Mouse (Mus musculus) neural tube, embryonic 12.5 days (tissue): ENCODE data around the gene Slco3a1. TPM values are rescaled to one million over a fixed set of nuclear protein-coding genes. Genes with fewer than 3 reads are reported as not detected.

Experiments
- ATAC-seq: fragments of 200-750 bp; cut with Nextera tagmentation; 2 replicates; pipeline ENCODE4 v1.8.0; 2017; ENCODE audit warnings: low read depth, mild to moderate bottlenecking, moderate TSS enrichment, moderate library complexity; ENCODE audit not compliant: low FRiP score
- H3K27ac ChIP-seq: fragments of 300-500 bp; sonication (generic); 2 replicates; pipeline ENCODE4 v1.5.1; 2016
- H3K27me3 ChIP-seq: fragments of 300-500 bp; sonication (generic); replicated peaks from 2 replicates; pipeline ENCODE4 v1.6.1; 2016; ENCODE audit warnings: mild to moderate bottlenecking
- H3K36me3 ChIP-seq: fragments of 300-500 bp; sonication (generic); 2 replicates; pipeline ENCODE4 v1.6.1; 2016; ENCODE audit warnings: mild to moderate bottlenecking
- H3K4me1 ChIP-seq: fragments of 300-500 bp; sonication (generic); 2 replicates; pipeline ENCODE4 v1.6.1; 2016
- H3K4me2 ChIP-seq: fragments of 300-500 bp; sonication (generic); replicated peaks from 2 replicates; pipeline ENCODE4 v1.6.1; 2016; ENCODE audit warnings: mild to moderate bottlenecking
- H3K4me3 ChIP-seq: fragments of 300-500 bp; sonication (generic); 2 replicates; pipeline ENCODE4 v1.5.1; 2016
- H3K9ac ChIP-seq: fragments of 300-500 bp; sonication (generic); 2 replicates; pipeline ENCODE4 v1.6.1; 2016; ENCODE audit warnings: mild to moderate bottlenecking
- H3K9me3 ChIP-seq: fragments of 300-500 bp; sonication (generic); 2 replicates; pipeline ENCODE4 v1.6.1; 2016; ENCODE audit warnings: mild to moderate bottlenecking
- WGBS: fragments of 180-500 bp; shearing (Covaris S2); methylation state at CpG from one replicate; pipeline ENCODE4 v1.1.7; 2016; 5-methylcytosine and 5-hydroxymethylcytosine counted together
- polyA plus RNA-seq: library from polyadenylated mRNA; unstranded; fragments of >200 nt; fragmentation: Nextera tagmentation; extraction: Ambion mirVana; gene quantifications from 2 replicates; pipeline ENCODE4 v1.2.1, GENCODE M21; 2016

Gene Slco3a1
- polyA plus RNA-seq, 1 experiment from 2014 or later: 26.6 TPM

- Histone ChIP-seq H3K9ac (no peak overlapping the region), H3K36me3 (no peaks in the 10 kb centered on the region), H3K27ac (no peak overlapping the region), H3K4me2 (no peak overlapping the region), H3K9me3 (no peaks in the 10 kb centered on the region), H3K27me3 (peaks cover 11% of the 10 kb centered on the region), H3K4me1 (no peaks in the 10 kb centered on the region), H3K4me3 (no peak overlapping the region)
- peak; percentile 81 for ATAC-seq
- WGBS: 28% methylated on average over 10 of the region's 10 CpGs
Observed at GRCm38 (mm10) chr7:74501187-74501586, 53.4 kb downstream of the Slco3a1 start.

- no peak for ATAC-seq
- H3K27me3 ChIP-seq: peaks cover 10% of the 10 kb centered on the region
- no peaks in the 10 kb centered on the region for H3K4me1 ChIP-seq
- no peaks in the 10 kb centered on the region for H3K36me3 ChIP-seq
- no peak overlapping the region for H3K4me2 ChIP-seq
- WGBS: 97% methylated on average over 5 of the region's 5 CpGs
- H3K27ac ChIP-seq: no peak overlapping the region
- no peak overlapping the region for H3K9ac ChIP-seq
- no peak overlapping the region for H3K4me3 ChIP-seq
- H3K9me3 ChIP-seq: no peaks in the 10 kb centered on the region
Observed at GRCm38 (mm10) chr7:74499470-74499869, 55.1 kb downstream of the Slco3a1 start.

- whole genome bisulfite sequencing: 83% methylated on average over 4 of the region's 4 CpGs
- Histone ChIP-seq H3K4me2 (no peak overlapping the region), H3K9me3 (no peaks in the 10 kb centered on the region), H3K27ac (no peak overlapping the region), H3K27me3 (peaks cover 5% of the 10 kb centered on the region; the same call in 1 of the 2 replicates), H3K9ac (no peak overlapping the region), H3K36me3 (no peaks in the 10 kb centered on the region), H3K4me1 (no peaks in the 10 kb centered on the region), H3K4me3 (no peak overlapping the region)
- ATAC-seq: no peak
Observed at GRCm38 (mm10) chr7:74498266-74498980, 56.2 kb downstream of the Slco3a1 start.

GRCm38 (mm10) chr7:74497203-74497602 is 57.4 kb downstream of the Slco3a1 start:
- Histone ChIP-seq H3K9me3 (no peaks in the 10 kb centered on the region), H3K4me1 (no peaks in the 10 kb centered on the region), H3K36me3 (no peaks in the 10 kb centered on the region), H3K4me3 (no peak overlapping the region), H3K27ac (no peak overlapping the region), H3K9ac (no peak overlapping the region), H3K4me2 (no peak overlapping the region), H3K27me3 (peaks cover 5% of the 10 kb centered on the region; the same call in 1 of the 2 replicates)
- no peak for ATAC-seq
- WGBS: 70% methylated on average over 2 of the region's 2 CpGs

- peaks cover 5% of the 10 kb centered on the region; the same call in 1 of the 2 replicates for H3K27me3 ChIP-seq
- H3K36me3 ChIP-seq: no peaks in the 10 kb centered on the region
- H3K4me2 ChIP-seq: no peak overlapping the region
- WGBS: 94% methylated on average over 2 of the region's 2 CpGs
- H3K9ac ChIP-seq: no peak overlapping the region
- ATAC-seq: no peak
- no peak overlapping the region for H3K27ac ChIP-seq
- H3K4me3 ChIP-seq: no peak overlapping the region
- H3K9me3 ChIP-seq: no peaks in the 10 kb centered on the region
- H3K4me1 ChIP-seq: no peaks in the 10 kb centered on the region
Observed at GRCm38 (mm10) chr7:74495451-74495850, 59.1 kb downstream of the Slco3a1 start.

- no peaks in the 10 kb centered on the region for H3K4me1 ChIP-seq
- H3K4me2 ChIP-seq: no peak overlapping the region
- 0 out of 2 replicates have a peak, but pooled peaks cover 3% of the 10 kb centered on the region for H3K27me3 ChIP-seq
- H3K9ac ChIP-seq: no peak overlapping the region
- no peak for ATAC-seq
- WGBS: 85% methylated on average over 1 of the region's 1 CpGs
- H3K27ac ChIP-seq: no peak overlapping the region
- no peak overlapping the region for H3K4me3 ChIP-seq
- H3K36me3 ChIP-seq: no peaks in the 10 kb centered on the region
- no peaks in the 10 kb centered on the region for H3K9me3 ChIP-seq
Observed at GRCm38 (mm10) chr7:74493775-74494174, 60.8 kb downstream of the Slco3a1 start.

GRCm38 (mm10) chr7:74491683-74492355 is 62.8 kb downstream of the Slco3a1 start:
- WGBS: 79% methylated on average over 9 of the region's 9 CpGs

GRCm38 (mm10) chr7:74488141-74488540 is 66.4 kb downstream of the Slco3a1 start:
- H3K4me1 ChIP-seq: no peaks in the 10 kb centered on the region
- no peaks in the 10 kb centered on the region for H3K36me3 ChIP-seq
- H3K27ac ChIP-seq: no peak overlapping the region
- no peaks in the 10 kb centered on the region for H3K27me3 ChIP-seq
- no peak overlapping the region for H3K9ac ChIP-seq
- H3K4me3 ChIP-seq: no peak overlapping the region
- 90% methylated on average over 3 of the region's 3 CpGs for WGBS
- ATAC-seq: no peak
- H3K9me3 ChIP-seq: no peaks in the 10 kb centered on the region
- no peak overlapping the region for H3K4me2 ChIP-seq

More at GRCm38 (mm10) chr7:74491683-74492355, 62.8 kb downstream of the Slco3a1 start:
- Histone ChIP-seq H3K27me3 (no peaks in the 10 kb centered on the region), H3K4me1 (no peaks in the 10 kb centered on the region), H3K36me3 (no peaks in the 10 kb centered on the region), H3K9ac (no peak overlapping the region), H3K27ac (no peak overlapping the region), H3K4me3 (no peak overlapping the region), H3K9me3 (no peaks in the 10 kb centered on the region), H3K4me2 (no peak overlapping the region)
- no peak for ATAC-seq

GRCm38 (mm10) chr7:74487727-74488126 is 66.9 kb downstream of the Slco3a1 start:
- no peak for ATAC-seq
- no peak overlapping the region for H3K27ac ChIP-seq
- WGBS: 74% methylated on average over 3 of the region's 3 CpGs

GRCm38 (mm10) chr7:74486083-74486482 is 68.5 kb downstream of the Slco3a1 start:
- Histone ChIP-seq H3K4me1 (no peaks in the 10 kb centered on the region), H3K9me3 (no peaks in the 10 kb centered on the region), H3K4me3 (no peak overlapping the region), H3K4me2 (no peak overlapping the region), H3K9ac (no peak overlapping the region), H3K36me3 (no peaks in the 10 kb centered on the region), H3K27me3 (no peaks in the 10 kb centered on the region), H3K27ac (no peak overlapping the region)
- no peak for ATAC-seq
- 86% methylated on average over 4 of the region's 4 CpGs for WGBS

More at GRCm38 (mm10) chr7:74487727-74488126, 66.9 kb downstream of the Slco3a1 start:
- Histone ChIP-seq H3K9ac (no peak overlapping the region), H3K4me1 (no peaks in the 10 kb centered on the region), H3K27me3 (no peaks in the 10 kb centered on the region), H3K9me3 (no peaks in the 10 kb centered on the region), H3K4me2 (no peak overlapping the region), H3K36me3 (no peaks in the 10 kb centered on the region), H3K4me3 (no peak overlapping the region)

- H3K4me2 ChIP-seq: no peak overlapping the region
- H3K36me3 ChIP-seq: no peaks in the 10 kb centered on the region
- ATAC-seq: no peak
- H3K9ac ChIP-seq: no peak overlapping the region
- no peak overlapping the region for H3K27ac ChIP-seq
- 79% methylated on average over 2 of the region's 2 CpGs for WGBS
- H3K9me3 ChIP-seq: no peaks in the 10 kb centered on the region
- H3K4me1 ChIP-seq: 0 out of 2 replicates have a peak, but pooled peaks cover 2% of the 10 kb centered on the region
- H3K4me3 ChIP-seq: no peak overlapping the region
- no peaks in the 10 kb centered on the region for H3K27me3 ChIP-seq
Observed at GRCm38 (mm10) chr7:74485669-74486068, 68.9 kb downstream of the Slco3a1 start.

GRCm38 (mm10) chr7:74484024-74484385 is 70.6 kb downstream of the Slco3a1 start:
- WGBS: 90% methylated on average over 2 of the region's 2 CpGs
- Histone ChIP-seq H3K36me3 (no peaks in the 10 kb centered on the region), H3K27ac (no peak overlapping the region), H3K4me3 (no peak overlapping the region), H3K4me1 (0 out of 2 replicates have a peak, but pooled peaks cover 4% of the 10 kb centered on the region), H3K9ac (no peak overlapping the region), H3K4me2 (no peak overlapping the region), H3K9me3 (no peaks in the 10 kb centered on the region), H3K27me3 (no peaks in the 10 kb centered on the region)
- no peak for ATAC-seq
